Mouse (Mus musculus) thymus, adult 2 months (tissue): ENCODE results near the gene Zfpl1. TPM values are rescaled to one million over a fixed set of nuclear protein-coding genes. Genes with fewer than 3 reads are reported as not detected.
A peak's percentile ranks its signal among the peaks of the same experiment; 100 is the strongest.

Experiments
- DNase-seq: peaks from one replicate; pipeline ENCODE4 v3.0.0; 2021
- H3K27ac ChIP-seq: fragments of 200-500 bp; 2 replicates; pipeline ENCODE4 v1.5.1; 2012; ENCODE audit warnings: low read length, control low read depth; ENCODE audit not compliant: control insufficient read depth, insufficient read depth
- H3K27me3 ChIP-seq: fragments of 200-500 bp; 2 replicates; pipeline ENCODE4 v1.6.1; 2012; ENCODE audit warnings: mild to moderate bottlenecking, low read length, moderate library complexity, mixed read lengths; ENCODE audit not compliant: control insufficient read depth, insufficient read depth
- H3K36me3 ChIP-seq: fragments of 200-500 bp; 2 replicates; pipeline ENCODE4 v1.6.1; 2012; ENCODE audit warnings: mild to moderate bottlenecking, low read length, moderate library complexity; ENCODE audit not compliant: control insufficient read depth, insufficient read depth
- H3K4me1 ChIP-seq: fragments of 200-500 bp; replicated peaks from 2 replicates; pipeline ENCODE4 v1.6.1; 2012; ENCODE audit warnings: low read length; ENCODE audit not compliant: control insufficient read depth, insufficient read depth
- H3K4me3 ChIP-seq: fragments of 200-500 bp; 2 replicates; pipeline ENCODE4 v1.5.1; 2012; ENCODE audit warnings: mild to moderate bottlenecking, low read length, control low read depth, moderate library complexity; ENCODE audit not compliant: control insufficient read depth, insufficient read depth
- CTCF ChIP-seq: fragments of 200-500 bp; IDR thresholded peaks from 2 replicates; pipeline ENCODE4 v1.5.1; 2012; ENCODE audit warnings: mild to moderate bottlenecking, control low read depth, low read length, moderate library complexity, borderline replicate concordance; ENCODE audit not compliant: control insufficient read depth, poor library complexity, insufficient read depth; ENCODE audit errors: extremely low read depth
- POLR2A ChIP-seq: fragments of 200-500 bp; IDR thresholded peaks from 2 replicates; pipeline ENCODE4 v1.6.1; 2012; ENCODE audit warnings: mild to moderate bottlenecking, low read length, control low read depth, moderate library complexity; ENCODE audit not compliant: control insufficient read depth, poor library complexity, insufficient read depth; ENCODE audit errors: extremely low read depth
- WGBS: fragments of 180-500 bp; shearing (Covaris S2); methylation state at CpG from one replicate; pipeline ENCODE4 v1.1.7; 2018; 5-methylcytosine and 5-hydroxymethylcytosine counted together
- polyA plus RNA-seq: library from polyadenylated mRNA; depleted of rRNA; stranded (reverse); fragments of >200 nt; gene quantifications from 2 replicates; pipeline ENCODE4 v1.2.3, GENCODE M21; 2012

The Zfpl1 gene
- polyA plus RNA-seq, 1 experiment = 147 TPM

GRCm38 (mm10) chr19:6061641-6062302 lies 23.0 kb downstream of the Zfpl1 start:
- under 1% methylated on average over 44 of the region's 44 CpGs for WGBS

GRCm38 (mm10) chr19:6061021-6061533 lies 23.7 kb downstream of the Zfpl1 start, which contains the start of gene Znhit2:
Znhit2 (plus strand) TSS chr19:6061192.
- peak within 1 kb of the TSS; percentile 72 for H3K4me3 ChIP-seq
- H3K4me1 ChIP-seq = peaks cover 16% of the 10 kb centered on the region
- WGBS = under 1% methylated on average over 58 of the region's 58 CpGs
- TF ChIP-seq POLR2A = peak; percentile 81
- 0 out of 2 replicates have a peak, but pooled peaks have one; percentile 9 for TF ChIP-seq CTCF
- H3K27ac ChIP-seq = peak within 1 kb of the TSS; percentile 83
- H3K36me3 ChIP-seq = no peaks in the 10 kb centered on the region
- H3K27me3 ChIP-seq = no peaks in the 10 kb centered on the region
- peak; percentile 95 for DNase-seq

More at GRCm38 (mm10) chr19:6061641-6062302, 23.0 kb downstream of the Zfpl1 start:
- Histone ChIP-seq H3K27me3 (no peaks in the 10 kb centered on the region), H3K27ac (peak overlapping the region; percentile 83), H3K36me3 (no peaks in the 10 kb centered on the region), H3K4me3 (peak overlapping the region; percentile 72), H3K4me1 (peaks cover 17% of the 10 kb centered on the region)
- DNase-seq = peak; percentile 69
- TF ChIP-seq POLR2A (peak; percentile 90), CTCF (peak; percentile 23; the same call in 1 of the 2 replicates)

- peaks cover 11% of the 10 kb centered on the region for H3K36me3 ChIP-seq
- H3K4me1 ChIP-seq = peaks cover 16% of the 10 kb centered on the region
- no peak overlapping the region for H3K4me3 ChIP-seq
- TF ChIP-seq CTCF = no peak
- TF ChIP-seq POLR2A = no peak
- no peaks in the 10 kb centered on the region for H3K27me3 ChIP-seq
- H3K27ac ChIP-seq = no peak overlapping the region
- DNase-seq = no peak
- WGBS = 94% methylated on average over 5 of the region's 5 CpGs
Observed at GRCm38 (mm10) chr19:6058966-6059365, 25.8 kb downstream of the Zfpl1 start.

DNA sequence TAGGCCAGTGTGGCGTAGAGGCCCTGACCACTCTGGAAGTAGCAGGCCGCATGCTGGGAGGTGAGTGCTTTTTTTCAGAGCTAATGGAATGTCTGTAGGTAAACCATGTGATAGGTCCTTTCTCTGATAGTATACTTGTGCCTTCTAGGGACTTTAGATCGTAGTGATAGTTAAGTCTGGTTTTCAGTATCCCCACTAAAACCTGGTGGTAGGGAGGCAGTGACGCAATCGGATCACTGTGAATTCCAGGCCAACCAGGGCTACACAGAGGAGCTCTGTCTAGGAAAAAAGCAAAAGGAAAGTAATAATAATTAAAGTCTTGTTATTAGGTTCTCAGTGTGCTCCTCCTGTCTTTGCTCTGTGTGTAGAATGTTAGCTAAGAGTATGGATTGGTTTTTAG lies 26.2 kb downstream of the Zfpl1 start:
- 37% methylated on average over 5 of the region's 5 CpGs for WGBS
- H3K27ac ChIP-seq = no peak overlapping the region
- no peak for TF ChIP-seq CTCF
- TF ChIP-seq POLR2A = no peak
- H3K36me3 ChIP-seq = peaks cover 16% of the 10 kb centered on the region
- peak overlapping the region; percentile 85 for H3K4me3 ChIP-seq
- H3K27me3 ChIP-seq = no peaks in the 10 kb centered on the region
- peaks cover 16% of the 10 kb centered on the region for H3K4me1 ChIP-seq
- DNase-seq = no peak

DNA sequence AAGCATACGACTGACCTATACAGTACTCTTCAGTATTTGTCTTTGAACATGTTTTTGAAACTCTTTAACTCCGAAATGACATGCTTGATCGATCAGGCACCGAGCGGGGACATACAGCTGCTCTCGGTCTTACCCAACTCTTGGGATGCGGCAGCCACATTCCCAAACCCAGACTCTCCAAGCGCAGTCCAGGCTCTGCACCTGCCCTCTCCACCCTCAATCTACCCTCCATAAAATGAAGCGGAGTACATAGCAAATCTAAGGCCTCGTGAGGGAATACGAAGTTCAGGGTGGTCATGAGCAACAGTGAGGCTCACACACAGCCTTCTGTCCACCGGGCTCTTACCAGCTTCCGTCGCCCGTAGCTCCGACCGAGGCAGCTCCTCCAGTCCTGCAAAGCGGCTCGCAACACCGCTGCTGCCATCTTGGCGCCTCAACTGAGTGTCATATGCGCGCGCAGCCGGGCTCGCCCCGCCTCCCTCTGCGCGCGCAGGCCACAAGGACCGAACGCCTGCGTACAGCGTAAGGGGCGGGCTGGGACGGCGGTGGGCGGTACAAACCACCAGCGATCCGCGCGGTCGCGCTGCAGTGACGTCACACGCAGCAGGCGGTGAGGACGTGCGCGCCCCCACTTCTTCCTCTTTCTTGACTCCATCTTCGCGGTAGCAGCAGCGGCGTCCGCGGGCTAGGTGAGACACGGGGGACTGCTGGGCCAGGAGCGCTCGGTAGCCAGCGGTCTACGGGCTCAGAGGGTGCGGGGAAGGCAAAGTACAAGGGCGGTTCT lies 27.3 kb downstream of the Zfpl1 start, which contains the start of the genes Mrpl49 and Fau:
TSS of gene Mrpl49 (minus strand) at position 473 of the 784 bp plus-strand sequence.
TSS of gene Fau (plus strand) at position 532 of the 784 bp plus-strand sequence.
- TF ChIP-seq POLR2A (peak; percentile 96), CTCF (peak; percentile 70; the same call in 1 of the 2 replicates)
- H3K27me3 ChIP-seq = no peaks in the 10 kb centered on the region
- peak; percentile 98 for DNase-seq
- H3K27ac ChIP-seq = peak within 1 kb of the TSS; percentile 6; the same call in 1 of the 2 replicates
- peaks cover 12% of the 10 kb centered on the region for H3K4me1 ChIP-seq
- peaks cover 26% of the 10 kb centered on the region for H3K36me3 ChIP-seq
- H3K4me3 ChIP-seq = peak within 1 kb of the TSS; percentile 85
- WGBS = under 1% methylated on average over 63 of the region's 63 CpGs

- WGBS = 68% methylated on average over 4 of the region's 4 CpGs
- H3K4me3 ChIP-seq = no peak overlapping the region
- TF ChIP-seq POLR2A = no peak
- TF ChIP-seq CTCF = no peak
- H3K27me3 ChIP-seq = no peaks in the 10 kb centered on the region
- peaks cover 8% of the 10 kb centered on the region for H3K4me1 ChIP-seq
- peaks cover 34% of the 10 kb centered on the region for H3K36me3 ChIP-seq
- no peak overlapping the region for H3K27ac ChIP-seq
- no peak for DNase-seq
Observed at GRCm38 (mm10) chr19:6056696-6057095, 28.1 kb downstream of the Zfpl1 start.
